Mouse (Mus musculus): ENCODE results near the gene Vmn2r98. TPM values are rescaled to one million over a fixed set of nuclear protein-coding genes. Genes with fewer than 3 reads are reported as not detected.
"Not testable (repeated sequence)": the region's sequence is repeated elsewhere in the genome, so short reads cannot be mapped to it uniquely, and the experiment has no call there.

The Vmn2r98 gene
- not detected in 2 replicates for polyA plus RNA-seq (2012; rRNA removed)

DNA sequence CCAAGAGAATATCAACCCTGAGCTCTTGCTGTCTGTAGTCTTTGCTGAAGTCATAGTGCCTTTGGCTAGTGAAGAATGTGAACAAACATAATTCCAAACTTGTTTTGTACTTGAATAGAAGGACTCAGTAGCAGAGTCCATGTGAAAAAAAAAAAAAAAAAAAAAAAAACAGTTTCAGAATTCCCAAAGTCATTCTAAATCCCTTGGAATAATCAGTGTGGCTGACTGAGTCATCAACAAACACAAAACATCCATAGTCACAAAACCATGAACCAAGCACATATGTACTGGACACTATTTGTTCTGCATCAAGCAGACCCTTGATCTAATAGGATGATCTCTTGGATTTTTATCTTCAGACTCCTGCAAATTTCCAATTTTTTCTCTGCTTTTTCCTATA lies at the start of gene Vmn2r98:
Gene Vmn2r98 (plus strand): TSS at position 301 of the 400 bp plus-strand sequence.
- not testable (repeated sequence) for DNase-seq (ENCODE audit: extremely low spot score in 1 of 2, low spot score in 1 of 2)

DNA sequence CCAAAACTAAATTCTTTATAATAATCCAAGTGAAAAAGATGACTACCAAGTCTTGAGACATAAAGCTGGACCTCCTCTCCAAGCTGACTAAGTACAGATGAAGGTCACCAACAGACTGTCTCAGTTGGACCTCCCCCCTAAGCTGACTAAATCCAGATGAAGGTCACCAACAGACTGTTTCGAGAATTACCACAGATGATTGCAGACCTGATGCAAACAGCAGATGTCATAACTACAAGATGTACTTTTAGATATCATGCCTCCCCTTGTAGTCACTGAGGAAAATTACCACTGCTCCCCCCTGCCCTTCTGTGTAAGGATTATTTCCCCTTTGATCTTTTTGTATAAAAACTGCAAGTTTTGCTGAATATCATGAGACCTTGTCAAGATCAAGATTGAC lies 21.8 kb upstream of the Vmn2r98 start:
- DNase-seq (ENCODE audit: extremely low spot score in 1 of 2, low spot score in 1 of 2): not testable (repeated sequence)

DNA sequence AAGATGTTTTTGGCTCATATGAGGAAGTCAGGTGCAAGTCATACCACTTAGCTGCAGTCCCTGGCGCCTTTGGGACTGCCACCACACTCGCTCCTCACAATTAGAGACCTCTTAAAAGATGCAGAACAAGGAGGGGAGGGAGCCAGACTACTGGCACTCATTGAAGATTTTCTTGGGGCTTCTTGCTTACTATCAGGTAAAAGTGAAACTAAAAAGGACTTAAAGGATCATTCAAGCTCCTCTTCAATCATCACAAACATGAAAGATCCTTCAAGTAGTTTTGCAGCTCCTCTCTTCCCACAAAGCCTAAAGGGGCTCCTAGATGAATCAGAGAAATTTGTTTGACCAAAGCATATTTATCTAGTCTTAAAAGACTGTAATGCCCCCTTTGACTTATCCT lies 21.3 kb upstream of the Vmn2r98 start:
- no peak for DNase-seq (ENCODE audit: extremely low spot score in 1 of 2, low spot score in 1 of 2)

DNA sequence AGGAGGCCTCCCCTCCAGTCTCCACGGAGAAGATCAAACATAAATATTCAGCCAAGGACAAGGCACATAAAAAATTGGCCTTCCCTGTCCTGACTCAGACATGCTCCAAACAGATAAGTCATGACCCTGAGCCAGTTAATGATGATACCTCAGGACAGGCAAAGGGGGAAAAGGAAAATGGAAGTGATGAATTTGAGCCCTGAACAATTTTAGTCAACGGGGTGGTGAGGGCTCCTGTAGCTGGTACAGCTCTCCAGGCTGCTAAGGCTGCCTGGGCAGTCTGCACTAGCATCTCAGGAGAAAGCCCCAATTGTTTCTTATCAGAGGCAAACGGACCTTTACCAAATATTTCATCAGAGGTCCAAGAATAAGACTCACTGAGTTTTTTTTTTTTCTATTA lies 20.5 kb upstream of the Vmn2r98 start:
- no peak for DNase-seq (ENCODE audit: extremely low spot score in 1 of 2, low spot score in 1 of 2)

Other genes starting within 250 kb of the Vmn2r98 start
- not detected in 2 replicates for gene Vmn2r97, start 139.2 kb upstream of the Vmn2r98 start, polyA plus RNA-seq (2012; rRNA removed)